Mouse (Mus musculus): Measurements from ENCODE around the gene Fryl. TPM values are rescaled to one million over a fixed set of nuclear protein-coding genes. Genes with fewer than 3 reads are reported as not detected.

The Fryl gene
- polyA plus RNA-seq, 1 experiment: 30.4 TPM

- TF ChIP-seq GATA1 (IDR thresholded peaks at IDR 0.05; ENCODE audit: low read length) (no peak), TAL1 (IDR thresholded peaks at IDR 0.05; ENCODE audit: low read length) (no peak)
- peaks cover 76% of the 10 kb centered on the region for H3K4me1 ChIP-seq (ENCODE audit: control insufficient read depth)
- peak overlapping the region; percentile 72 for H3K4me3 ChIP-seq (replicated peaks)
These were observed 68.3 kb downstream of the Fryl start for GRCm38 (mm10) chr5:73188164-73188563.

GRCm38 (mm10) chr5:73186912-73187311, 69.5 kb downstream of the Fryl start:
- H3K27me3 ChIP-seq (ENCODE audit: control insufficient read depth): no peaks in the 10 kb centered on the region

More at GRCm38 (mm10) chr5:73188164-73188563, 68.3 kb downstream of the Fryl start:
- peaks cover 79% of the 10 kb centered on the region for H3K36me3 ChIP-seq (ENCODE audit: control insufficient read depth)
- H3K9me3 ChIP-seq (ENCODE audit: control insufficient read depth, low read length): peaks cover 3% of the 10 kb centered on the region
- H3K27me3 ChIP-seq (ENCODE audit: control insufficient read depth): no peaks in the 10 kb centered on the region

GRCm38 (mm10) chr5:73185424-73185823, 71.0 kb downstream of the Fryl start:
- Histone ChIP-seq H3K36me3 (ENCODE audit: control insufficient read depth) (peaks cover 96% of the 10 kb centered on the region), H3K27me3 (ENCODE audit: control insufficient read depth) (no peaks in the 10 kb centered on the region), H3K4me3 (replicated peaks) (no peak overlapping the region), H3K4me1 (ENCODE audit: control insufficient read depth) (peaks cover 73% of the 10 kb centered on the region), H3K9me3 (ENCODE audit: control insufficient read depth, low read length) (peaks cover 3% of the 10 kb centered on the region)
- TF ChIP-seq GATA1 (IDR thresholded peaks at IDR 0.05; ENCODE audit: low read length) (no peak), TAL1 (IDR thresholded peaks at IDR 0.05; ENCODE audit: low read length) (no peak)

More at GRCm38 (mm10) chr5:73186912-73187311, 69.5 kb downstream of the Fryl start:
- peaks cover 74% of the 10 kb centered on the region for H3K4me1 ChIP-seq (ENCODE audit: control insufficient read depth)
- peaks cover 86% of the 10 kb centered on the region for H3K36me3 ChIP-seq (ENCODE audit: control insufficient read depth)
- TF ChIP-seq TAL1 (IDR thresholded peaks at IDR 0.05; ENCODE audit: low read length) (no peak), GATA1 (IDR thresholded peaks at IDR 0.05; ENCODE audit: low read length) (no peak)
- peaks cover 3% of the 10 kb centered on the region for H3K9me3 ChIP-seq (ENCODE audit: control insufficient read depth, low read length)
- H3K4me3 ChIP-seq (replicated peaks): no peak overlapping the region

- H3K4me3 ChIP-seq (replicated peaks): no peak overlapping the region
- TF ChIP-seq GATA1 (IDR thresholded peaks at IDR 0.05; ENCODE audit: low read length) (no peak), TAL1 (IDR thresholded peaks at IDR 0.05; ENCODE audit: low read length) (no peak)
- peaks cover 52% of the 10 kb centered on the region for H3K4me1 ChIP-seq (ENCODE audit: control insufficient read depth)
- H3K9me3 ChIP-seq (ENCODE audit: control insufficient read depth, low read length): no peaks in the 10 kb centered on the region
- peaks cover 97% of the 10 kb centered on the region for H3K36me3 ChIP-seq (ENCODE audit: control insufficient read depth)
- H3K27me3 ChIP-seq (ENCODE audit: control insufficient read depth): no peaks in the 10 kb centered on the region
These were observed 73.5 kb downstream of the Fryl start for GRCm38 (mm10) chr5:73182701-73183447.

GRCm38 (mm10) chr5:73182191-73182590, 74.2 kb downstream of the Fryl start:
- peaks cover 96% of the 10 kb centered on the region for H3K36me3 ChIP-seq (ENCODE audit: control insufficient read depth)
- H3K27me3 ChIP-seq (ENCODE audit: control insufficient read depth): no peaks in the 10 kb centered on the region
- TF ChIP-seq GATA1 (IDR thresholded peaks at IDR 0.05; ENCODE audit: low read length) (no peak), TAL1 (IDR thresholded peaks at IDR 0.05; ENCODE audit: low read length) (no peak)
- H3K4me3 ChIP-seq (replicated peaks): no peak overlapping the region
- no peaks in the 10 kb centered on the region for H3K9me3 ChIP-seq (ENCODE audit: control insufficient read depth, low read length)
- H3K4me1 ChIP-seq (ENCODE audit: control insufficient read depth): peaks cover 45% of the 10 kb centered on the region

- Histone ChIP-seq H3K36me3 (ENCODE audit: control insufficient read depth) (peaks cover 73% of the 10 kb centered on the region), H3K27me3 (ENCODE audit: control insufficient read depth) (no peaks in the 10 kb centered on the region), H3K9me3 (ENCODE audit: control insufficient read depth, low read length) (no peaks in the 10 kb centered on the region), H3K4me3 (replicated peaks) (no peak overlapping the region), H3K4me1 (ENCODE audit: control insufficient read depth) (peaks cover 39% of the 10 kb centered on the region)
- no peak for TF ChIP-seq GATA1 (IDR thresholded peaks at IDR 0.05; ENCODE audit: low read length)
- TF ChIP-seq TAL1 (IDR thresholded peaks at IDR 0.05; ENCODE audit: low read length): no peak
These were observed 80.1 kb downstream of the Fryl start for GRCm38 (mm10) chr5:73176294-73176693.

- no peaks in the 10 kb centered on the region for H3K27me3 ChIP-seq (ENCODE audit: control insufficient read depth)
- no peaks in the 10 kb centered on the region for H3K9me3 ChIP-seq (ENCODE audit: control insufficient read depth, low read length)
- TF ChIP-seq TAL1 (IDR thresholded peaks at IDR 0.05; ENCODE audit: low read length): no peak
- no peak for TF ChIP-seq GATA1 (IDR thresholded peaks at IDR 0.05; ENCODE audit: low read length)
- no peak overlapping the region for H3K4me3 ChIP-seq (replicated peaks)
- peaks cover 43% of the 10 kb centered on the region for H3K4me1 ChIP-seq (ENCODE audit: control insufficient read depth)
- H3K36me3 ChIP-seq (ENCODE audit: control insufficient read depth): peaks cover 70% of the 10 kb centered on the region
These were observed 80.9 kb downstream of the Fryl start for GRCm38 (mm10) chr5:73175377-73176147.

- Histone ChIP-seq H3K27me3 (ENCODE audit: control insufficient read depth) (no peaks in the 10 kb centered on the region), H3K36me3 (ENCODE audit: control insufficient read depth) (peaks cover 66% of the 10 kb centered on the region), H3K9me3 (ENCODE audit: control insufficient read depth, low read length) (no peaks in the 10 kb centered on the region), H3K4me1 (ENCODE audit: control insufficient read depth) (peaks cover 52% of the 10 kb centered on the region), H3K4me3 (replicated peaks) (no peak overlapping the region)
- TF ChIP-seq TAL1 (IDR thresholded peaks at IDR 0.05; ENCODE audit: low read length) (no peak), GATA1 (IDR thresholded peaks at IDR 0.05; ENCODE audit: low read length) (no peak)
These were observed 84.4 kb downstream of the Fryl start for GRCm38 (mm10) chr5:73171876-73172480.

- no peaks in the 10 kb centered on the region for H3K9me3 ChIP-seq (ENCODE audit: control insufficient read depth, low read length)
These were observed 85.2 kb downstream of the Fryl start for GRCm38 (mm10) chr5:73171203-73171602.

More at GRCm38 (mm10) chr5:73171203-73171602, 85.2 kb downstream of the Fryl start:
- TF ChIP-seq GATA1 (IDR thresholded peaks at IDR 0.05; ENCODE audit: low read length) (no peak), TAL1 (IDR thresholded peaks at IDR 0.05; ENCODE audit: low read length) (no peak)
- Histone ChIP-seq H3K36me3 (ENCODE audit: control insufficient read depth) (peaks cover 72% of the 10 kb centered on the region), H3K27me3 (ENCODE audit: control insufficient read depth) (no peaks in the 10 kb centered on the region), H3K4me1 (ENCODE audit: control insufficient read depth) (peaks cover 52% of the 10 kb centered on the region), H3K4me3 (replicated peaks) (no peak overlapping the region)

All from erythroblast, embryonic 14.5 days (primary cell).